Mouse (Mus musculus) lung, adult 18-20 months (tissue): ENCODE data around the gene Ccin.

Source experiments
- DNase-seq, 2 experiments: peaks; one replicate each; pipeline ENCODE4 v3.0.0; 2022; ENCODE audit warnings: mixed read lengths in 2 of 2

The Ccin gene

GRCm38 (mm10) chr4:43974914-43975616 is 8.2 kb upstream of the Ccin start:
- no peak for DNase-seq

- DNase-seq = no peak
These were observed 7.0 kb upstream of the Ccin start for GRCm38 (mm10) chr4:43976223-43976740.

GRCm38 (mm10) chr4:43978521-43979443 is 4.5 kb upstream of the Ccin start:
- DNase-seq = no peak

- DNase-seq = peak; percentile 56 to 69
These were observed 3.5 kb upstream of the Ccin start for GRCm38 (mm10) chr4:43979746-43980145.

- no peak for DNase-seq
These were observed 3.0 kb upstream of the Ccin start for GRCm38 (mm10) chr4:43980236-43980635.

- no peak for DNase-seq
These were observed 2.4 kb upstream of the Ccin start for GRCm38 (mm10) chr4:43980846-43981245.

GRCm38 (mm10) chr4:43981251-43981650 is 2.0 kb upstream of the Ccin start:
- DNase-seq = no peak

- DNase-seq = peak; percentile 91 to 93
These were observed 1.1 kb upstream of the Ccin start for GRCm38 (mm10) chr4:43982053-43982732.

GRCm38 (mm10) chr4:43983756-43984155 is 473 bp downstream of the Ccin start:
- DNase-seq = no peak

- DNase-seq = no peak
These were observed 1.0 kb downstream of the Ccin start for GRCm38 (mm10) chr4:43984326-43984725.

GRCm38 (mm10) chr4:43988976-43989375 is 5.7 kb downstream of the Ccin start:
- DNase-seq = no peak

GRCm38 (mm10) chr4:43993072-43993471 is 9.8 kb downstream of the Ccin start:
- DNase-seq = no peak

- no peak for DNase-seq
These were observed 11.1 kb downstream of the Ccin start for GRCm38 (mm10) chr4:43994342-43994741.

- DNase-seq = peak in 1 of 2 experiments; percentile 50
These were observed 20.3 kb downstream of the Ccin start for GRCm38 (mm10) chr4:44003622-44004021.

GRCm38 (mm10) chr4:44004126-44004525 is 20.8 kb downstream of the Ccin start, which contains the start of gene Clta:
TSS of gene Clta (plus strand) at chr4:44004452.
- no peak for DNase-seq

- no peak for DNase-seq
These were observed 21.5 kb downstream of the Ccin start for GRCm38 (mm10) chr4:44004623-44005409.

GRCm38 (mm10) chr4:44010176-44010575 is 26.9 kb downstream of the Ccin start:
- DNase-seq = no peak

GRCm38 (mm10) chr4:44010893-44011292 is 27.6 kb downstream of the Ccin start:
- no peak for DNase-seq

- DNase-seq = no peak
These were observed 28.5 kb downstream of the Ccin start for GRCm38 (mm10) chr4:44011799-44012198.

GRCm38 (mm10) chr4:44012376-44013367 is 29.4 kb downstream of the Ccin start:
- peak; percentile 96 to 97 for DNase-seq
